Mouse (Mus musculus) left cerebral cortex, postnatal 10 days (tissue): Measurements from ENCODE around the gene Yars. TPM values are rescaled to one million over a fixed set of nuclear protein-coding genes. Genes with fewer than 3 reads are reported as not detected.

Experiments
- DNase-seq, 2 experiments: peaks; one replicate each; pipeline ENCODE4 v3.0.0; 2021 to 2022; ENCODE audit warnings: low spot score in 2 of 2, mixed read lengths in 1 of 2; ENCODE audit errors: extremely low spot score in 1 of 2
- intact Hi-C: fragments of 180-260 bp; cut with DNase I; formaldehyde crosslinking; loops from one replicate; pipeline ENCODE4 v1.15.1; 2025
- total RNA-seq, 2 experiments: library from RNA; stranded (reverse); gene quantifications; 2 replicates each; pipeline ENCODE4 v1.2.3; 2021

Yars gene
- total RNA-seq, 2 experiments from 2014 or later, result 103 to 105 TPM

GRCm38 (mm10) chr4:129223421-129224281 is 34.1 kb downstream of the Yars start:
- intact Hi-C loops, result no loop called here
- no peak for DNase-seq

- intact Hi-C loops, result no loop called here
Observed at GRCm38 (mm10) chr4:129225315-129225714, 35.8 kb downstream of the Yars start.

GRCm38 (mm10) chr4:129226441-129226963 is 36.9 kb downstream of the Yars start:
- DNase-seq, result no peak
- intact Hi-C loops, result no loop called here

More at GRCm38 (mm10) chr4:129225315-129225714, 35.8 kb downstream of the Yars start:
- DNase-seq, result no peak

GRCm38 (mm10) chr4:129227170-129227984 is 37.8 kb downstream of the Yars start:
- intact Hi-C loops, result no loop called here
- DNase-seq, result no peak

- DNase-seq, result no peak
- intact Hi-C loops, result no loop called here
Observed at GRCm38 (mm10) chr4:129227985-129228381, 38.4 kb downstream of the Yars start.

GRCm38 (mm10) chr4:129230926-129231325 is 41.4 kb downstream of the Yars start:
- no peak for DNase-seq
- intact Hi-C loops, result no loop called here

- intact Hi-C loops, result no loop called here
- no peak for DNase-seq
Observed at GRCm38 (mm10) chr4:129231594-129232450, 42.3 kb downstream of the Yars start.

GRCm38 (mm10) chr4:129232561-129233360 is 43.2 kb downstream of the Yars start:
- intact Hi-C loops, result no loop called here
- DNase-seq, result no peak

- DNase-seq, result no peak
- intact Hi-C loops, result no loop called here
Observed at GRCm38 (mm10) chr4:129234488-129234887, 44.9 kb downstream of the Yars start.

- intact Hi-C loops, result no loop called here
- no peak for DNase-seq
Observed at GRCm38 (mm10) chr4:129235147-129235546, 45.6 kb downstream of the Yars start.

- intact Hi-C loops, result no loop called here
- no peak for DNase-seq
Observed at GRCm38 (mm10) chr4:129236236-129236813, 46.8 kb downstream of the Yars start.

GRCm38 (mm10) chr4:129237843-129238441 is 48.4 kb downstream of the Yars start:
- DNase-seq, result peak in 1 of 2 experiments; percentile 75
- intact Hi-C loops, result no loop called here

- peak in 1 of 2 experiments; percentile 43 for DNase-seq
- intact Hi-C loops, result no loop called here
Observed at GRCm38 (mm10) chr4:129238579-129239016, 49.0 kb downstream of the Yars start.

GRCm38 (mm10) chr4:129239075-129239474 is 49.5 kb downstream of the Yars start:
- DNase-seq, result peak; percentile 38 to 90
- intact Hi-C loops, result no loop called here

GRCm38 (mm10) chr4:129241898-129242297 is 52.3 kb downstream of the Yars start:
- no peak for DNase-seq
- intact Hi-C loops, result no loop called here

- DNase-seq, result no peak
- intact Hi-C loops, result no loop called here
Observed at GRCm38 (mm10) chr4:129242327-129242726, 52.8 kb downstream of the Yars start.

- DNase-seq, result no peak
- intact Hi-C loops, result no loop called here
Observed at GRCm38 (mm10) chr4:129242761-129243160, 53.2 kb downstream of the Yars start.
